Mouse (Mus musculus) lung, postnatal 14 days (tissue): ENCODE data around the gene Utp20.
"Not testable (repeated sequence)": the region's sequence is repeated elsewhere in the genome, so short reads cannot be mapped to it uniquely, and the experiment has no call there.

Experiments used
- DNase-seq: peaks from one replicate; pipeline ENCODE4 v3.0.0; 2021

The Utp20 gene

DNA sequence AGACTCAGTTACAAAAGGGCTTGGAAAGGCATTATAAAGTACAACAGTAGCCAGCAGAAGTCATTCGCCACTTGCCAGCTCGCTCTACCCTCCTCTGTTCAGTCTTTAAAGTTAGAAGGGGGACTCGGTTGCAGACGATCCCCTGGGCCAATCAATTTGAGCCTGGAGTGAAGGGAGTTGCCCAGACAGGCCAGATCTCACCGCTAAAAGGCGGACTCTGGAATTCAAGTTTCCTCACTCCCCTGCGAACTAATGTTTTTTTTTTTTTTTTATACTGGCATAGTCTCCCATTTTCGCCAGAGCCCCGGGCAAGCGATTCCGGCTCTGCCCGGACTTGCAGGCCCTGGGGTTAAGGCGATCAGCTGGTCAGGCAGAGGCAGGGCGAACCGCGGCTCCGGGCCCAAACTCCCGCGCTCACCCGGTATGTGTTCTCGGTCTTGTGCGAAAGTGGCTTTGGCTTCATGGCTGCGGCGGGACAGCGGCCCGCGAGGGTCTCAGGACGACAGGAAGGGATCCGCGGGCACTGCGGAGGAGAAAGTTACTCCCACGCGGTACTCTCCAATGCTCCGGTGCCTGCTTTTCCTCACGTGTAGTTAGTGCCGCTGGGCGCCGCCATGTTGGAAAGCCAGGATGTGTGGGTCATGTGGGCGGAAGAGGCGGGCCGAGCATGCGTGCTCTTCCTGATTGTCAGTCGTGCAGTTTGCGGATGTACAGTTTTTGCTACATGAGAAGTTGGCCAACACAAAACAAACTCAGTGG is at the start of gene Utp20:
Gene Utp20, minus strand, starts transcription at position 617 of the 759 bp plus-strand sequence.
- peak; percentile 79 for DNase-seq

DNA sequence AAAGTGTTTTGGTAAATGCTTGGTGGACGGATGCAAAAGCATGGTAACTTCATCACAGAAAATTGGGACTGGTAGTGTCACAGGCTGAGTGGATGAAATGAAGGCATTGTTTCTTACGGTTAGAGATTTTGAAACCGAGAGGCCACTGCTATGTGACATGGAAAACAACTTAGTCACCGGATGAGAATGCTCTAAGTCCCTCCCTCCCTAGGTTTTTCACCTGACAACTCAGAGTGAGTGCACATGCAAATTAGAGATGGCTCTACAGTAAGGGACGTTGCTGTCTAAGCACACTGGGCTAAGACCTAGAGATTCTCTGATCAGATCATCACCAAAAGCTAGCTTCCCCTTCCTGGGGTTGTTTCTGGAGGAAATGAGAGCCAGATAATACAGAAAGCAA is 48.3 kb upstream of the Utp20 start:
- DNase-seq = no peak

DNA sequence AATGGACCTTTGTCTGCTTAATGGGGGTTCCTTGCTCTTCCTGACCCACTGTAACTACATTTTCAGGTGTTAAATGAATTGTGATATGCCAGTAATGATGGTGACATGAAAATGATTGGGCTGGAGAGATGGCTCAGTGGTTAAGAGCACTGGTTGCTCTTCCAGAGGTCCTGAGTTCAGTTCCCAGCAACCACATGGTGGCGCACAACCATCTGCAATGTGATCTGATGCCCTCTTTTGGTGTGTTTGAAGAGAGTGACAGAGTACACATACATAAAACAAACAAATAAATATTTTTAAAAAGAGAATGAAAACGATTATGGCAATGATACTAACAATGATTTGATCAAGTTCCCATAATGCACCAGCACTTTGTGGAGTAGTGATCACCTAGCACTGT is 39.4 kb upstream of the Utp20 start:
- DNase-seq = no peak

DNA sequence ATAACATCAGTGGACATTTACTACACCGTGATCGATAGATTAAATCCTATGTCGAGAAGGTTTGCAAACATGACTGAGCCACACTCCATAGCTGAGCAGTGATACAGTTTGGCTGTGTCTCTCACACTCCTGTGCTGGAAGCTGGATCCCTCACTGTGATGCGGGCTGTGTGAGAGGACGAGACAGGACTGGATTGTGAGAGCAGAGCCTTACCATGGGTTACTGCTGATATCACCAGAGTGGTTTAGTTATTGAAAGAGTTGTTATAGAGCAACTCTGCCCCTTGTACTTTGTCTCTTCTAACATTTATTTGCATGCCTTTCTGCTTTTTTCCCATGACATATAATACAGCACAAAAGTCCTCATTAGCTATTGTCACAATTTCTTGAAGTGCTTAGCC is 35.7 kb upstream of the Utp20 start:
- DNase-seq = no peak

DNA sequence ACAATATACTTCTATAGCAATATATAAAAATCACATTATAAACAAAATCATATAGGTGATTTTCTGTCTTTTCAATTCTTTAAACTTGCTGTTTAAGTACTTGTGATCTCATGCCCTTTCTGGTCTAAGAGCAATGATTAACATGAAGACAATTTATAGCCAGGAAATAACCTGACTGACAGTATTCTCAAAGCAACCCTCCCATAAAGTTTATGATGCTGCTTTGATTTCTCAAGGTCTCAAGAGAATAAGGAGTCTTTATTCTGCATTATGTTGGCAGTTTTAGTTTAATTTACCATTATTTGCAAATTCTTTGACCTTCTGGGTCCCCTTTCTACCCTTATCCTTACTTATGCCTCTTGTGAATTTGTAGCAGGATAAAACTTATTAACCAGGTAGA is 34.8 kb upstream of the Utp20 start:
- no peak for DNase-seq

DNA sequence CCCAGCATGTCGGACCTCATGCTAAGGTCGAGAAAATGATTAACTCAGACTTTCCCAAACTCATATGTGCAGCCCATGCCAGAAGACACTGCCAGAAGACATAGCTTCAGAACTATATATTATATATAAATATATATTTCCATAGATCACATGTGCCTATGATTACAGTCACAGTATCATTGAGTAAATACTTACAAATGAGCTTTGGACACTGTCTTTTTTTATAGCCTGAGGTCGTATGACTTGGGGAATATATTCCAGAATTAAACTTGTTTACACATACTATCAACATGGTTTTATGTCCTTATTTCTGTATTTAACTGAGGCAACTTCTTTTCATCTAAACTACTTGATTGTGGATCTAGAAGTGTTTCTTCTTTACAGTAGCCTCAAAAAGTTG is 34.3 kb upstream of the Utp20 start:
- DNase-seq = no peak

DNA sequence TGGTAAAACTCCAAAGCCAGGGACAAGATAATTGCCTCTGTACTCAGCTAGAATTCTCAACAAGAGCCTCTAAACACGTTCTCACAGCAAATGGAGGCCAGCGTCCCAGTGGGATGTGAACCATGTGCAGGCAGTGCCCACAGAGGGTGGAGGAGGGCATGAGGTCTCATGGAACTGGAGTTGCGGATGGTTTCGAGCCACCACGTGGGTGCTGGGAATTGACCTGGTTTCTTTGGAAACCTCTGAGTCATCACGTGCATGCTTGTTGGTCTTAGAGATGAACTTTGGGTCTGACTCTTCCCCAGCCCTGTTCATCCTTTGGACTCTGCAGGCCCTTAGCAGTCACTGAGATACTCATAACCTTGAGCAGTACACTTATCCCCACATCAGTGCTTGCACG is 26.7 kb upstream of the Utp20 start:
- DNase-seq = no peak

DNA sequence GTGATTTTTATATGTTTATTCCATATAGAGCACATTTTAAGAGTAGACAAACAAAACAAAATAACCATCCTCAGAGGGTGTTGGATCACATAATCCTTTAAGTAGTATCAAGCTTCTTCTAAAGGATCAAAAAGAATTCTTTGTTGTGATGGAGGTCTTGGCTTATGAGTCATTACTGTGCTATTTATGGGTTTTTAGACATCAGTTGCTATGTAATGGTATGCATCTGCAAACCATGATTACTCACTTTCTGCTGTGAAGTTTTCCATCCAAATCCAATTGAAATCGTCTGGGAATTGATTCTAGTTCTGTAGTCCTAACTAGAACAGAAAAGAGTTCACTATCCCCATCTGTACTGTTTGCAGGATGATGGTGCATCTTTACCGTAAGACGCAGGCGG is 23.4 kb upstream of the Utp20 start:
- no peak for DNase-seq

DNA sequence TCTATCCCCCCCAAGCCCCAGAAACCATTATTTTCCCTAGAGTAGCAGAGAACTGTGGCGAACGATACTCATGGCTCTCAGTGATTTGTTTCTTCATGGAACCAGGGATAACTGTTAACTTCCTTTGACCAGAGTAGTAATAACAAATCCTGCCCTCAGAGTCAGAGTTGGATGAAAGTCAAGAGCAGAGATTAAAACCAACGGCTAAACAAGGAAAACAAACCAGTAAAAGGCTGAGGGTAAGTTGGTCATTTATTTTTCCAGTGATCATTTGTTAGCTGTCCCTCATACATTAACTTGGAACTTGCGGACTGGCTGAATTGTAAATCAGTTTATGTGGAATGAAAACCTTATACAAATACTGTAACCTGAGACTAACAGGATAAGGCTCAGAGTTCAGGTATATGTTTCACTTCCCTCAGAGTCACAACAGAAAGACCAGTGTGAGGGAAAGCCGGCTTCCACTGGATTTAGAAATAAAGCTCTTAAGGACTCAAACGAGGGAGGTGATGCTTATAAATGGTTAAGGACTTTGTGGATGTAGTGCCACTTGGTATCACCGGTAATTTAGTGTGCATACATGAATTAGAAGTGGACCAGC is 22.4 kb upstream of the Utp20 start:
- DNase-seq = no peak

DNA sequence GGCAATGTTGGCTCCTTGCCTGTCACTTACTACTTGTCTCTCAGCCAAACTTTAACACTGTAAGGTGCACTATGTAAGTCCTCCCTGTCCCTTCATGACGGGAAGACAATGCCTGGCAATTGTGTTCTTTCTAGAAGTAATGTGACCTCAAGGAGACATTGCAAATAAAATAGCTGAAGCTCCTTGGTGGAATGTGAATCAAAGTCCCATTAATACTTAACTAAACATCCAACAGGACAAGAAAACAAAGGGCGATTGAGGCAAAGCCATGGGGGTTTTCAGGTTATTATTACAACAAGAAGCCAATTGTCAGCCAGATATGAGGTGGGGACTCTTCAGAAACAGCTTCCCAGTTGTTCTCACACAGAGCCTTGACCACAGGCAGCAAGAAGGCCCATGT is 7.6 kb upstream of the Utp20 start:
- DNase-seq = no peak

DNA sequence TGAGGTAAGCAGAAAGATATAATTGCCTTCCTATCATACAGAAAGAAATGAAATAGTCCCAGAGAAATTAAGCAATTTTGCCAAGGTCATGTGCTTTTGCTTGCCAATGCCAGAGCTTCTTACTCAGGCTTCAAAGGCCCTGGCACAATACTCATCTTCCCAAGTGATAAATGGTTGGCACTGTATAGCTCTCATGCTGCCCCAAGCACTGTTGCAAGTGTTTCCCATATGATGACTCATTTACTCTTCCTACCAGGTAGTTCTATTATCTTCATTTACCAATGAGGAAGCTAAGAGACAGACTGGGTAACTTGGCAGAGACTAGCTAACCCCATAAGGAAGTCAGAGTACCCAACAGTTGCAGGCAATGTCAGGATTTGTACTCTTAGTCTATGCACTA is 1.8 kb upstream of the Utp20 start:
- DNase-seq = no peak

DNA sequence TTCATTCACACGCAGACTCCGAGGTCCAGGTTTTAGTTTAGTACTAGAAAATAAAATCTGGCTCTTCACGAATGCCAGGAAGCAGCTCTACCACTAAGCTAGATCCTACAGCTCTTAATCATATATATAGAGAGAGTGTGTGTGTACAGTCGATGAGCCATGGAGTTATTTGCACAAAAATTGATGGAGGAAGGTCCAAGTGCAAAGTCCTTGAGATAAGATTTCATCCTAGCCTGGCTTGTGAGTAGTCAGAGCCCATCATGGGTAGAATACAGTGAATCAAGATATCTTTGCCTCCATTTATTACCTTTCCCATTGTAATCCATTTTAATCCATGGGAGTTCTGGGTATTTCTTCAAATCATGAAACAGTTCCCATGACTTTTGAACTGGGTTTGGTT is 992 bp upstream of the Utp20 start:
- no peak for DNase-seq

DNA sequence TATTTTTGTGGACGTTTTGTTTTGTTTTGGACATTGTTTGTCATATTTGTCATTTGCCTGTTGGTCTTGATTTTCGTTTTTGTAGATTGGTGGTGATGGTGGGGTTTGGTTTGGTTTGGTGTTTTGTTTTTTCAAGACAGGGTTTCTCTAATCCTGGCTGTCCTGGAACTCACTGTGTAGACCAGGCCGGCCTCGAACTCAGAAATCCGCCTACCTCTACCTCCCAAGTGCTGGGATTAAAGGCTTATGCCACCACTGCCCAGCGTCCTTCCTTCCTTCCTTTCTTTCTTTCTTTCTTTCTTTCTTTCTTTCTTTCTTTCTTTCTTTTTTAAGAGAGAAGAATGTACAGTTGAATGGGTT is 323 bp upstream of the Utp20 start:
- DNase-seq = not testable (repeated sequence)

DNA sequence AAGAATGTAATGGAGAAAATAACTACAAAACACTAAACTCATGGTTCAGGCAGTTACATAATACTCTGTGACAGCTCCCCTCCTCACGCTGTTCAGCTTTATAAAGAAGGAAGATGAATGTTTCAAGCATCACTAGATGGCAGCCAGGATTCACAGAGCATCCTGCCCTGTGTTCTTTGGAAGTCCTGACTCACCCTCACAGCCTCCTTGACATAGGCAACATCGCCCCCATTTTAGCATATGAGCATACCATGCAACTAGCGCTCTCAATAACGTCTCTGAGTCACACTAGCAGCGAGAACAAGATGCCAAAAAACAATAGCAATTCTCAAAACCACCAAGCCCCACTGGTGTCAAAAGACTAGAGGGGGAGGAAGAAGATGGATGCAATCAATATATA is 9.3 kb downstream of the Utp20 start:
- DNase-seq = no peak

DNA sequence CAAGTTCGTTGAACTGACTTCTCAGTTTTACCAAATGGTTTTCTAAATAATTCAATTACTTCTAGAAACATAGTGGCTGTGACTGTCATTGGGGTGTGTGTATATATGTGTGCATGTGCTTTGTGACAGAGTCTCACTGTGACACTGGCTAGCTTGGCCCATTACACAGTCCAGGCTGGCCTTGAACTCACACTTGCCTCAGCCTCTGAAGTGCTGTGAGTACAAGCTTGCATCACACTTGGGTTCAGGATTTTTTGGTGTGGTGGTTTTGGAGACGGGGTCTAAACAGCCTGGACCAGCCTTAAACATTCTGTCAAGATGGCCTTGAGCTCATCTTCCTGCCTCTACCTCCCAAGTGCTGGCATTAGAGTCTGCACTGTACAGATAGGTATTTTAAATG is 11.3 kb downstream of the Utp20 start:
- DNase-seq = no peak

DNA sequence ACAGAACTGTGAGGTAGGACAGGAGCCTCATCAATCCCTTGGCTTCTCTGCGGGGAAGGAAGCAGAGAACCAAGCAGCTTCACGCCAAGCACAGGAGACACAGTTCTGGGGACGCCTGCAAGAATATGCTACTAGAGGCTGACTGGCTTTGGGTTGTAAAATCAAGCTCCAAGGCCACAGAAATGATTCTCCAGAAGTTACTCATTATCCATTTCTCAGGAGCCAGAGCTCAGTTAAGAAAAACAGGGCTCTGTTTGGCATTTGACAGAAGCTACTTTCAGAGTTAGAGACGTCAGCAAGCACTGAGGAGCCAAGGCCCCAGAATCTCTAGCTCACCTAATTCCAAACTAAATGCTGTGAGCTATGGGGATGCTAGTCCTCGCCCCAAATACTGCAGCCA is 14.9 kb downstream of the Utp20 start:
- DNase-seq = no peak

DNA sequence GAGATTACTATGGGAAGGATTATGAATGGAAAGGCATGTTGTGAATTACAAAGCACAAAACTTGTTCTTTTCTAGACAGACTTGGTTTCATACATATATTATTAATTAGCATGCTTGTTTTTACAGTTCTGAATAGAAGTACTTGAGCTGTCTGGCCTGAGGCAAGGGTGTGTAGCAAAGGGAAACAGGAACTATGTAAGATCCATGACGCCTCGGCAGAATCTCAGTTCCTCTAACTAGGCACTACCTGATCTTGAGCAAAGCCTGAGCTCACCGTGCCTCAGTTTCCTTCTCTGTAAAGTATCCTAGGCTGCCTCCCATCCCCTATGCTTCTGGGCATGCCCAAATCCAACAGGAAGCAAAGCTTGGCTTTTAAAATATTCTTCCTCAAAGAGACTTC is 24.4 kb downstream of the Utp20 start:
- DNase-seq = no peak

DNA sequence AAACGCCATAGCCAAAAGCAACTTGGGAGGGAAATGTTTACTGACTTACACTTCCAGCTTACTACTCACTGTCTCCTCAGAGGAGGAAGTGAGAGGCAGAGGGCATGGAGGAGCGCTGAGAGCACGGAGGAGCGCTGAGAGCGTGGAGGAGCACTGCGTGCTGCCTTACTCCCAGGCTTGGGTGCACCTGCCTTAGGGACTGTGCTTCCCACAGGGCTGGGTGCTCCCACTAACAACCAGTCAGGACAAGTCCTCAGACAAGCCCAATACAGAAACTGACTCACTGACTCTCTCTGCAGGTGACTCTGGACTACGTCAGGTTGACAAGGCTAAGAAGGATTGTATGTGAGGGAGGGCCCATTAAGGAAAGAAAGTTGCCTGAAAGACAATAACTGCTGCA is 27.2 kb downstream of the Utp20 start:
- DNase-seq = no peak

DNA sequence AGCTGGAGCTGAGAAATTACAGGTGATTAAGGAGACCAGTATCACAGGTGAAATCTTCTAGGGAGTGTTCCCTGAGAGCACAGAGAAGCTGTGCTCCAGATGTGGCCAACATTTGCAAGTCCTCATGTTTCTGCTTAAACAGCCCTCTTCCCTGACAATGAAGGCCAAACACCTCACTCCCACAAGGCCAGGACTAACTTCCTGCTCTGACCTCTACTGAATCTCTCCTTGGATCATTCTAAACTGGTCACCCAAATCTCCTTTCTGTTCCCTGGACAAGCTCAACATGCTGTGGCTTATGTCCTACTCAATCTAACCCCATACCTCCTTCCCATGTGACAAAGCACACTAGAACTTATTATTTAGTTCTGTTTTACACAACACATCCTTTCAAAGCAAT is 29.2 kb downstream of the Utp20 start:
- DNase-seq = no peak

DNA sequence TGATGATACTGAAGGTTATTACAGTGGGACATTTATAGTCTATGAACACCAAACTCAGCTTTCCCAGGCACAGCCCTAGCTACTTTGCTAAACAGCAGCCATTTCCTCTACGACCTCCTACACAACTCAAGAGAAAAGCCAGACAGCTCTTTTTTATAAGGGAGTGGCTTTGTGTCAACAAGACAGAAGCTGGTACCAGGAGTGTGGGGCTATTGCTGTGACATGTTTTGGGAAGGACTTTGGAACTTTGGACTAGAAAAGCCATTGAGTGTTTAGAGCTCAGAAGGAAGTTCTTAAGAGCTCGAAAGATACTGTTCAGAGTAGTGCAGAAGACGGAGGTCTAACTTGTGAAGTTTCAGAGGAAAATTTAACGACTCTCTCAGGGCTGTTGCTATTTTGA is 29.7 kb downstream of the Utp20 start:
- DNase-seq = no peak

DNA sequence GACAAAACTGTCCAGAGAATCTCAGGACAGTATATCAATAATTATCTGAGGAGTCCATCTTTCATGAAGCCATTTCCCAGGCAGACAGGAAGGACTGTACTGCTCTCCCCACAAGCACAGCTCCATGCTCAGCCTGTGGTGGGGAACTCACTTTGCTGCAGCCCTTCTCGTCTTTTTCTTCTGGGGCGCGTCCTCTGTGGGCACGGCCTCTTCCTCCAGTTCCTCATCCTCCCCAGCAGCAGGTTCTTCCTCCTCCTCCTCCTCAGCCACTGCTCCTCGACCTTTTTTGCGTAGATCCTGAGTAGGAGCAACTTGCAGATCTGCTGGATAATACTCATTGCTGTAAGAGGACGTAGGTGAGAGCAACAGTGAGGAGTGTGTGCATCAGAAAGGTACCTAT is 31.4 kb downstream of the Utp20 start:
- DNase-seq = no peak

DNA sequence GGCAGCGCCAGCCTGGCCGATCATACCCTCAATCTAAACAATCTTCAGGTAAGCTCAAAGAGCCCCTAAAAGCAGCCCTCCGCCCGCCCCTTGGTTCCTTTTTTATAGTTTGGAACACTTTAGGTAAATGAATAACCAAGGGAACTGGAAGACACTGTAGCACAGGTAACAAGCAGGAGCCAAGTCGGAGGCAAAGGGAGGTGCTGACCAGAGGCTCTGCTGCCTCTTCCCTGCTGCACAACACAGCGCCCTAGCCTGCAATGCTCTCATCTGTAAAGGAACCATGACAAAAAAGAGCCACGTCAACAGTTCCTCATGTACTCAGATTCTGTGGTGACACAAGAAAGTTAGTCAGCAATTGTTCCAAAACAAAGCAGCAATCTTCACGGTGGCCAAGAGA is 32.0 kb downstream of the Utp20 start:
- DNase-seq = no peak

DNA sequence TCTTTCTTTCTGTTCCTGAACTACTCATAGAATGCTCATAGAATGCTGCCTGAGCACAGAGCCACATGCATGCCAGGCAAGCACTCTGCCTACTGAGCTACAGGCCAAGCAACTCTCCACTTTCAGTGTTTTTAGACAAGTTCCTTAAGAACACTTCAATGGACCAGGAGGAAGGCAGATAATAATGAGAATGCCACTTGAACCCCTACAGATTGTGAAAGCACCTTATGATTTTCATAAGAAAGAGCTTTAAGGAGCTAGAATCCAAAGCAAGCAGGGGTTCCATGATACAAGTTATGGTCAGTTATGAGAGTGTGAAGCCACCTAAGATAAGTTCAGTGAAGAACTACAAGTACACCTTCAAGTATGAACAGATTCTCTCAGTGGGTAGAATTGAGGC is 32.9 kb downstream of the Utp20 start:
- DNase-seq = no peak

DNA sequence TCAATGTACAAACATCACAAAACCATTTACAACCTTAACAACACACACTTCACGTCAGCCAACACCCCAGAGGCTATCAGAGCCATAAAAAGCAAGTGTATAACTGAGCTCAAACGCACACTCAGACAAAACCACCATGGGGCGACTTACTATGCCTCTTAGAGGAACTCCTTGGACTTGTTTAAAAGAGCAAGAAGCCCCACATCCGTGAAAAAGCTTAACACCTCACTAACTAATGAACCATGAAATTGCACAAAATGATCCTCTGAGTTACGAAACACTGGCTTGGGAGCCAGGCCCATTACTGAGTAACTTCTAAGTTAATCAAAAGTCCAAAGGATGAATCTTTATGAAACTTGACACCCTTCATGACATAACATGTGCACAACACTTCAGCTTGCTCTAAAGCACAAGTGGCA is 42.1 kb downstream of the Utp20 start:
- no peak for DNase-seq

DNA sequence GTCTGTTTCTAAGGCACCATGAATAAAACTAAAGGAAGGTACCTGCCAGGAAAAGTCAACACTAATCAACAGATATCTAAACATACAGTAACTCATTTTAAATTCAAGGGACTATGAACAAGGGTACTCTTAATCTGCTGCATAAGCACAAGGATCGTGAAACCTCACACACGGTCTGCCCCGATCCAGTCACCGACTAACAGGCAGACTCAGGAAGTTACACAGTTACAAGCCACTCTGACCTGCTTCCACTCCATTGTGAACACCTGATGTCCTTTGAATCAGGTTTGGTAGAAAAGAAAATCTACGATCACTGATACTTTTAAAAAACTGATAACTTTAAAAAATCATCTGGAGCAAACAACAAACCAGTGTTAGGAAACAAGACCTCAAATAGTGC is 42.7 kb downstream of the Utp20 start:
- DNase-seq = no peak
